Mouse (Mus musculus) urinary bladder, postnatal 25 days (tissue): ENCODE measurements around the gene Ndufc2.

Source experiments
- DNase-seq: peaks from one replicate; pipeline ENCODE4 v3.0.0; 2022; ENCODE audit warnings: low spot score

The Ndufc2 gene

DNA sequence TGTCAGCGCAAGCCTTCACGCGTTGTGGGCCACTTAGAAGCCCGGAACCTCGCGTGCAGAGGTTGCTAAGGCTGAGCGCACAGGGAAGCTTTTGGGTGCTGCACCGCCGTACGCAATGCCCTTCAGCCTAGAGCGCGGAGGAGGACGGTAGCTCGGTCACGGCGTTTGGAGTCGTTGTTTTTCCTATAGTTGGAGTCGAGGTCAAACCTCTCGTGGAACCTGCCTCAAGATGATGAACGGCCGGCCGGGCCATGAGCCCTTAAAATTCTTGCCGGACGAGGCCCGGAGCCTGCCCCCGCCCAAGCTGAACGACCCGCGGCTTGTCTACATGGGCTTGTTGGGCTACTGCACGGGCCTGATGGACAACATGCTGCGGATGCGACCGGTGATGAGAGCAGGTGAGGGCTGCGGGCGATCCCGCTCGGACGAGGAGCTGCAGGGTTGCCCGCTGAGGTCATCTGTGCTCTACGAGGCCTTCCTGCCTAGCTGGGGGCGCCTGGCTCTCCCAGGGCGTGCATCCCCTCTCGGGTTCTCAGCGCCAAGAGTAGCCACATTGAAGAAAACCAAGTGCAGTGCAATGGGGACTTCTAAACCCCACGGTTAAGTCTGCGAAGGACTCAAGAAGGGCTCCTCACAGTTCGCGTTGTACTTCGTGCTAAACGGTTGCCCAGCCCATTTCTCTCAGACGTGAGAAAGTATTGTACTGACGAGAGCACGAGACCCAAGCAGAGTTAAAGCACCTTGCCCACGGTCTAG is at the start of gene Ndufc2:
Gene Ndufc2 (plus strand): TSS at position 44 of the 756 bp plus-strand sequence.
- peak; percentile 67 for DNase-seq

DNA sequence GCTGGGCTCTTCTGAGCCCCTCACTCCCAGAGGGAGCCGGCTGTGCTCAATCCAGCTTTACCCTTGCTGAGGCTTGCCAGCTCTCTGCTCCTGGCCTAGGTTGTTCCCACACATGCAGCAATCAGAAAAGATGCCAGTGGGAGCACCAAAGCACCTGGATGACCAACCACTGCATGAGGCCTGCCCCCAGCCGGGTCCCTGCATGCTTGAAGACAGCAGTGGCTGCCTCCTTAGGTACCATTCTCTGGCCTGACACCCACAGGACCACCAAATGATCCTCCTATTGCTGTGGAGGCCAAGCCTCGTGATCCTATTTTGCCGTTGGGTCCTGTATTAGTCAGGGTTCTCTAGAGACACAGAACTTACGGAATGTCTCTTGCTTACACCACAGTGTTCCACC is 48.9 kb upstream of the Ndufc2 start:
- no peak for DNase-seq

DNA sequence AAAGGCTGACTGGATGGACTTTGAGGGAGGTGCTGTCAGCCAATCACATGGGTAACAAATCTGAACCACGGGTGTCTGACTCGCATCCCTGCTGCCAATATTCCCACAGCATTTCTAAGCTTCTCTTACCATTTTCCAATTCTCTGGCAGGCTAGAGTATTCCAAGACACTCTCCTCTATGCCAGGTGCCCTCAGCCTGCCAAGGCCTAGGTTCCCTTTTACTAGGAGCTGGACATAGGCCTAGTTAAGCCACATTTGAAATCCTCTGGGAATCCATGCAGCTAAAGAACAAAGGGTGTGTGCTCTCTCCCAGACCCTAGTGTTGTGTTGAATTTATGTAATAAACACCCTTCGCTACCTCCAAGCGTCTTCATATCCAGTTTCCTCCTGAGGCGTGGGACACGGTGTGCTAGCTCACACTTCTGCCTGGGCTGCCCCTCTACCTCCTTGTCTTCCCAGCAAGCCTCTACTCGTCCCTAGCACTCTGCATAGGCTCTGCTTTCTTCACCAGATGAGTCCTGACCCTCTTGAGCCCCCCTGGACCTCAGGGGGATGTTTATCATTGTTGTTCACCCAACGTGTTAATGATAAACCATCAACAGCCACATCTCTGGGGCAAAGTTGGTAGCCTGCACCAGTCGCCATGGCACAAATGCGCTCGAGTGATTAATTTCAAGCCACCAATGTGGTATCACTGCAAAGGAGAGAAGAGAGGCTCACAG is 47.9 kb upstream of the Ndufc2 start:
- no peak for DNase-seq

DNA sequence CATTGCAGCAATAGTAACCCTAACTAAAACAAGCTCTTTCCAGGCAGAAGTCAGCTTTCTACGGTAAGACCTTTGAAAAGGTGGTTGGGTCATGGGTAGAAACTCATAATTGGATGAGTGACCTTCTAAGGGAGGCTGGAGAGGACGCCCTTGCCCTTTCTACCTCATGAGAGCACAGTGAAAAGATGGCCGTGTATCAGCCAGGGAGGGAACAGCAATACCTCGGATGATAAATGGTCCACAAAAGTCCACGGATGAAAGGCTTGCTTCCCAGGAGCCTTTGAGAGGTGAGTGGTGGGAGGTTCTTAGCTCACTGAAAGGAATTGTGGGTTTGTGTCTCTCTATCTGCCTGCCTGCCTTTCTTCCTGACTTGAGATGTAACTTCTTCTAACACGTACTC is 46.4 kb upstream of the Ndufc2 start:
- DNase-seq = no peak

DNA sequence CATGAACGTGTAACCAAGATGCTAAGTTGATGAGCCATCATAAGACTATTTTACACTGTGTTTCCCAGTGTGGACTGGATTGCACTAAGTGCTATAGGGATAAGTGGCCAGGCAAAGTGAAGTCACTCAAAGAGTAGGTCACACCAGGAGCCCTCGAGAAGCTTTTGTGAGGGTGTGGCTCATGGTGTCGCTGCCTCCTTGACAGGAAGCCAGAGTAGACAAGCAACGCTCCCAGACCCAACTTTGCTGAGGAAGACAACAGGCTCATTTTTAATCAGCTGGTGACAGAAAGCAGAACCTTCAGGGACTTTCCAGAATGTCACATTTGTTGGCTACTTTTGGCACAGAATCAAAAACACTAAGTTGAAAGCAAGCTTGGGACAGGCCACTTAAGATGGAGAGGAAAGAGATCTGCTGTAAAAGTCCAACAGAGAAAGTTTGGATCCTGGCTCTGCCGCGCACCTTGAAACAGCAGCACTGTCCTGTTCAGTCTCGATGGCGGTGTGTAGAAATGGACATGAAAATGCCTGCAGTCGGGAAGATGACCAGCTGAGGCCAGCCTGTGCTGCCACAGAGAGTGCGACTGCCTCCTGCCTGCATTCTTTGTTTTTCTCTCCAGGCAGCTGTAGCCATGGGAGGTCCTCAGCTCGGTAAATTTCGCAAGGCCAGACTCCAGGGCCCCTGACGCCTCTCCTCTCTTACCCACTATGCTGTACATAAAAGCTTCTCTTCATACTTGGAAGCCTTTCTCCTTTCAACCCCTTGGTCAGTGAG is 44.5 kb upstream of the Ndufc2 start:
- DNase-seq = no peak

DNA sequence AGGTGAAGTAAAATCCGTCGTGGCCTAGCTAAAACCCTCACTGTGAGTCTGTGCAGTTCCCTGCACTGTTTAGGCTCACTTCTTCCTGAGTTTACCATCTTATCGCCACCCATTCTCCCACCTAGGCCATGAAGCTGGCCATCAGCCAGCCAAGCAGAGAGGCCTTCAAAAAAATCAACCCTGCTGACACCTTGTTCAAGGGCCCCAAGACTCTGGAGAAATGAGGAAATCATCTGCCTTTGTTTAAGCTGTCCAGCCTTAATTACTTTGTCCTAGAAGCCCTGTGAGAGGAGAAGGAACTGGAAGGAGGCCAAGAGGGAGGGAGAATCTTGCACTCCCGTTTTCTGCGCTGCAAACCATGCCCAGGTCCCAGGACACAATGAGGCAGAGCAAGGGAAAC is 43.5 kb upstream of the Ndufc2 start:
- DNase-seq = no peak

DNA sequence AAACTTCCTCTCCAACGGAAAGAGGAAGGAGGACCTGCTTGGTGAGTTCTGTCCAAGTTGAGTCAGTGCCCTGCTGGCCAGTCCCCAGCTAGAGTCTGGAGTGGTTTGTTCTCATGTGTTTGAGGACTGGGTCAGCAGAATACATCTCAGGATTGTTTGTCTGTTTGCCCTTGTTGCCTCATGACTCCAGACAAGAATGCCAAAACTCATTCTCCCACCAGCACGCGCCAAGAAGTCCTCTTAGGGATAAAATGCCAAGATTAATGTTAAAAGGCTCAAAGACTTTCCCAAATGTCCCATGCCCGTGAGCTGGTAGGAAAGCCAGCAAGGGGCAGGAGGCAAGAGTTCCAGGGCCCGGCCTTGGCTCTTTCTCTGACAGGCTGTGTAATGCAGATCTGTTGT is 42.9 kb upstream of the Ndufc2 start:
- DNase-seq = no peak

DNA sequence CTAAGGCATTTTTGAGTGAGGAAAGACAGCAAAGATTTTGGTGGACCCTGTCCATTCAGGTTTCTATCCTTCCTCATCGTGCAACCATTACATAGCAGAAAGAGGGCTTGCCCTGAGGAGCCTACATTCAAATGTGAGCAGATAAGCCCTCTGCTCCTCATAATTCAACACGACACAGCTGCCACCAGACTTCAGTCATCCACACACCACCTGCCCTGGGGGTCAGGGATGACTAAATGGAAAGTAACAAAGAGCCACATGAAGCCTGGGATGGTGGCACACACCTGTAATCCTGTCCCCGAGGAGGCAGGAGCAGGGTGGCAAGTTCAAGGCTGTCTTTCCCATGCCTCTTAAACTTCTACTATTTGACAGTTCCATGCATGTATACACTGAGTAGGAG is 42.0 kb upstream of the Ndufc2 start:
- no peak for DNase-seq

DNA sequence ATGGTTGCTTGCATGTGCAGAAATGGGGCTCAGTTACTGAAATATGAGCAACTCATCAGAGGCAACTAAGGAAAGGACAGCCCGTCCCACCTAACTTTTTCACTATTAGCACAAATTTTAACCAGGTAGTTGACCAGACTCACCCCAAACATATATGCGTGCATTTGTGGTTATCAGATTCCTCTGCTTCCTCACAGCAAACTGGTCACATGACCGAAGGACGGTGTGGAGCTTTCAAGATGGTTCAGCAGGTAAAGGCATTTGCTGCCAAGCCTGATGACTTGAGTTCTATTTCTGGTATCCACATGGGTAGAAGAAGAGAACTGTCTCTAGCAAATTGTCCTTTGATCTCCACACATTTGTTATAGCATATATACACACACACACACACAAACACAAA is 41.5 kb upstream of the Ndufc2 start:
- DNase-seq = no peak

DNA sequence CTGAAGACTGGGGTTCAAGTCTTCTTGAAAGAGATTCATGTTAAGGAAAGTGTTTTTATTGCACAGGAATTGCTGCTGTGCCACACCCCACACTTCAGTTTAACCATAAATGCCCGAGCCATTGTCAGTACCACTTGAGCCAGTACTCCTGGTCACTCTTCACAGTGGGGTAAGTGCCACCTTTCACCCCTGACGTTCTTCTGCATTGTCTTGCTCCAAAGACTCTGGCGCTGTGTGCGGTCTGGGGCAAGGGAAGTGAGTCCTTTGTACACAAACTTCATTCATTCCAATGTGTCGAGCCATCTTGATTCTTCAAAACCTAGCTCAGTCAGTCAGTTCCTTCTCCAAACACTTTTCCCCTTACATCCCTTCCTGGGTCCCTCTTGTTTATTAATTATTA is 39.6 kb upstream of the Ndufc2 start:
- no peak for DNase-seq

DNA sequence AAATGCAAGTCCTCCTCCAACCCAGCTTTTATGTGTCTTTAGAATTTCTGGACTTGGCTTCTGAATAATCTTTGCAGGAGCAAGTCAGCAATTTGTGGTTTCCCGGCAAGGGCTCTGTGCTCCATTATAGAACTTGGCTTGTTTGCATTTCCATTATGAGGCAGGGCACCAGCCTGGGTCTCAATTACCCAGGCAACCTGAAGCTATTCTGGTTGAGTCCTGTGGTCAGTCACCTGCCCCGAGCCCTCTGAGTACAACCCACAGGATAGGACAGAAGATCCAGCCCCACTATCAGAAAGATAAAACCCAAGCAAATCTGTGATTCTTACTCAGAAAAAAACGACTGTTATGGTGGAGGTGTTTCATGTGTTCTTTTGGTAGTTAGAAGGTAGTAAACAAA is 38.8 kb upstream of the Ndufc2 start:
- DNase-seq = no peak

DNA sequence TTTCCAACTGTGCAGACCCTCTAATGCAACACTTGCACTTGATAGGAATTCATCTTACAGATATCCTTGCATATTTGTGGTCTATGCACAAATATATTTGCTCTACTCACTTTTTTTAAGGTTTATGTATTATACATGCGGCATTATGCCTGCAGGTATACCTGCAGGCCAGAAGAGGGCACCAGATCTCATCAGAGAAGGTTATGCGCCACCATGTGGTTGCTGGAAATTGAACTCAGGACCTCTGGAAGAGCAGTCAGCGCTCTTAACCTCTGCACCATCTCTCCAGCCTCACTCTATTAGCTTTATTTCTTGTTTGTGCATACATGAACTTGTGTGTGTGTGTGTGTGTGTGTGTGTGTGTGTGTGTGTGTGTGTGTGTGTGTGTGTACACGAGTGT is 38.3 kb upstream of the Ndufc2 start:
- no peak for DNase-seq

DNA sequence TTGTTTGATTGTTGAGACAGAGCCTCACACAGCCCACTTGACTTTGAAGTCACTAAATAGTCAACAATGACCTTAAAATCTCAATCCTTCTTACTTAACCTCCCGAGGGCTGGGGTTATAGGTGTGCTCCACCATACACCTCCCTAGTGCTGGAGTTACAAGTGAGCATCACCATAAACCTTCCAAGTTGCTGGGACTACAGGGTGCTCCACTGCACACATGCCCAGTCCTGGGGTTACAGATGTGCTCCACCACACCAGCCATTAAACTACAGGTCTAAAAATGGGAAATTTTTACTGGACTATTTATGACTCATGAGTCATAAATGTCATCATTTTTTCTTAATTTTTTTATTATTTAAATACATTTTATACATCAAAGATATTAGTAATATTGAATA is 33.9 kb upstream of the Ndufc2 start:
- DNase-seq = no peak

DNA sequence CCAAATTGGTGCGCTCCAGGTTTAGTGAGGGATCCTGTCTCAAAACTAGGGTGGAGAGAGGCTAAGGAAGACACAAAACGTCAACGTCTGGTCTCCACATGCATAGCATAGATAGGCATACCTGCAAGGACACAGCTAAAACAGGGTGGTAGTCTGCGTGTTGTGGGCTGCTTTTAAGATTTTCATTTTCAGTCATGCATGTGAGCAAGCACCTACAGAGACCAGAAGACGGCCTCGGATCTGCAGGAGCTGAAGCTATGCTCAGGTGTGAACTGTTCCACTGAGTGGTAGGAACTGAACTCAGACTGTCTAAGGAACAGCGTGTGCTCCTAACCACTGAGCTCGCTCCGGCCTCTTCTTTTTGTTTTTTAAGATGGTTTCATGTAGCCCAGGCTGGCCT is 24.7 kb upstream of the Ndufc2 start:
- DNase-seq = no peak

DNA sequence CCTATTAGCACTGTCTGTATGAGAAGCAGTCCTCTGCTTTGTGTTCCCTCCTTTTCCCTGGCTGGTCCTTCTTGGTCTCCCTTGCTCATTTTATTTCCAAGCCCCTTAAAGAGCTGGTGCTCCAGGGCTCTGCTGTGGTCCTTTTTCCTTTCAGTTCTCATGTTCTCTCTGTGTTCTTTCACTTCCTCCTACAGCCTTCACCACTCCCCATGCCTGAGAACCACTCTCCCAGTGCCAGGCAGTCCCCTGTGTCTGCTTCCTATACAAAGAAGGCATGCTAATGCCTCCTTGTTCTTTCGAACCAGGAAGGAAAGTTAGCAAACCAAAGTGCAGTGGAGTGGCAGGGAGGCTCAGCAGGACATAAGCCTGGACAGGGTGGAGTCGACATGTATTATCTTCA is 23.9 kb upstream of the Ndufc2 start:
- no peak for DNase-seq

DNA sequence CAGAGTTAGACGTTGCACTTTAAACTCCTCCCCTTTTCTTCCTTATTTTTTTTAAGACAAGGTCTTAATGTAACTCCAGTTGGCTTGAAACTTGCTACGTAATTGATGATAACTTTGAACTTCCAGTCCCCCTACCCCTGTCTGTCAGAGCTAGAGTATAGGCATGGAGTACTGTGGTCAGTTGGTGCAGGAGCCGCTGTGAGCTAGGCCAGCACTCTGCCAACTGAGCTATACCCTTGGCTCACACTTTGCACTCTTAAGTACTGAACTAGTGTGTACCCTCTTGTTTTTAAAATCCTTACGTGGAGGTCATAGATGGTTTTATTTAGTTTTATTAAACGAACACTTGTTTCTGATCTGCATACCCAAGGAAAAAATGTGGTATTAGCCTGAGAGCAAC is 20.5 kb upstream of the Ndufc2 start:
- DNase-seq = no peak

DNA sequence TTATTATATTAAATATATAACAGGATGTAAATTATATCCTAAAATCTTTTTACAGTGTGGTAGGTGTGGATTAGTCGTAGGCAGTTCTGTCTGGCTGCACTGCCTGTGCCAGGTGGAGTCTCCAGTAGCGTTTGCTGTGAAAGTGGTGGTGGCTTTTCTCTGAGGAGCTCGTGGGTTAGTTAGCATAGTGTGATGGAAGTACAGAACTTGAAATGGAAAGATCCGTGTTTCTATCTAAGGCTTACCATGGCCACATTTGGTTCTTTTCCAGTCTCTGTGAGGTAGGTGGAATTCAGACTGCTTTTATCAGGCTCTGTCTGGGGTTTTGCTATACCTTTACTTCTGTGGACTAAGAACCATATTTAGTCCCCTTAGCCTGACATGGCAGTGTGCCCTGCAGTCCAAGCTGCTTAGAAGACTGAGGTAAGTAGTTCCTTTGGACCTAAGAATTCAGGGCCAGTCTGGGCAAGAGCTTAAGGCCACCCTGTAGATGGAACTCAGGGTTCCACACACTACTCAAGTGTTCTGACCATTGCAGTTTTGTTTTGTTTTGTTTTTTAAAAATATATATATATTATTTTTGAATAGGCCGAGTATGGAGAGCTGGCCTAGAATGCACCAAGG is 19.2 kb upstream of the Ndufc2 start:
- DNase-seq = no peak

DNA sequence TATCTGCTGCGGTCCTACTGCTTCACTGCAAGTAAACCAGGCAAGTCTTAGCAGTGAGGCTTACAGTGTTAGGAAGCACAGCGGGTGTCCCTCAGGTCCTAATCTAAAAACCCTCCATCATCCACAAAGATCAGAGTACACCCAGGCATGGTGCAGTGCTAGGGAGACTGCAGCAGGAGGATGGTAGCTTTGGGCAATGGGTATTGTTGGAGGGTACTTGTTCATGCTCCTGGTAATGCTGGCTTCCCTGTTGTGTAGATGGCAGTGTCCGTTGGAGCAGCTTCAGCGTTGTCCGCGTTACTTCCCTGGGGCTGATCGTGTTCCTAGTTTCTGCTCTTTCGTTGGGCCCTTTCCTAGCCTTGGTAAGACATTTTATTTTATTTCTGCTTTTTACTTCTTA is 17.1 kb upstream of the Ndufc2 start:
- no peak for DNase-seq

DNA sequence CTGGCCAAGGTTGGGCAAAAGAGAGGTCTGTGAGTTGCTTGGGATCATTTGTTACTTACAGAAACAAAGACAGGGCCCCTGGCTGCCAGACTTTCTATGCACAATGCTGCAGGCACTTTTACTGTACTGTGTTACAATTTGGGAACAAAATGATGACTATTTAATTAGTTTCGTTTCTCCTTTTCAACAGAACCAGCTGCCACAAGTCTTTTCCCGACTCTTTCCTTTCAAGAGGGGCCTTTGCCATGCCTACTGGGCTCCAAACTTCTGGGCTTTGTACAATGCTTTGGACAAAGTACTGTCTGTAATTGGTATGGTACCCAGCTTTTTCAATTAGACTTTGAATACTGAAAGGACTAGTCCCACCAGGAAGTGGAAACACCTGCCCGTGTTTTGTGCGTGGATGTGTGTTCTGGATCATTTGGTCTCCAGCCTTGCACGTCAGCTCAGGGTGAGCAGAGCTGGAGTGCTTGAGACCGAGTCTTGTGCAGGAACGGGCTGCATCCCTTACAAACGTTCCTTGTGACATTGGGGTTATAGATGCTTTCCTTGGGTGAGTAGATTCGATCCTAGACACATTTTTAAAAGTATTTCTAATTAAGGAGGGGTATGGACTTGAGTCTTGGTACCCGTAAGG is 16.2 kb upstream of the Ndufc2 start:
- no peak for DNase-seq

DNA sequence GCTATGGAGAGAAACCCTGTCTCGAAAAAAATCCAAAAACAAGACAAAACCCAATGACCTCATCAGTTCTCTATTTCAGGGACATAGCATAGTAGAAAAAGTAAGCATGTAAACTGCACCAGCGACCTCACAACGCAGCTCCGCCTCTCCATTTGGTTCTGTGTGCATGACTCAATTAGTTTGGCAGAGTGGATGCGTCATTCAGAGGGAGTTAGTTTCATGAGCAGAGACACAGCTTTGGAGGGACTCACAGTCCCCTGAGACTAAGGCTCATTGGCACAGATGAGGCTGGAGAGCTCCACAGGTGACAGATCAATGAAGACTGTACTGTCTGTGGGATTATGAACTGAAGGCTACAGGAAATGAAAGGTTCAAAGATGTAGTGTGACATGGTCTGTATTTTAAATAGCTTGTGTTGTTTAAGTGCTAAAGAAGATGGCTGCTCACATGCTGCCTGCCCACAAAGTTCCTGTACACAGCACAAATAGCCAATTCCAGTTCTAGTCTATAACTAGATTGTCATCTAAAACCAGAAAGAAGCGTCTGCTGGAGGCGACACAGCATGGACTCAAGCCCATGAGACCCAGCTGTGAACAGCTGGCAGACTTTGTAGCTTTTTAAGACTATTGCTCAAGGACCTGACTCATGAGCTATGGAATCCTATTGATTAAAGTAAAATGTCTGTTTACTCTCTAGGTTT is 13.5 kb upstream of the Ndufc2 start:
- DNase-seq = no peak

DNA sequence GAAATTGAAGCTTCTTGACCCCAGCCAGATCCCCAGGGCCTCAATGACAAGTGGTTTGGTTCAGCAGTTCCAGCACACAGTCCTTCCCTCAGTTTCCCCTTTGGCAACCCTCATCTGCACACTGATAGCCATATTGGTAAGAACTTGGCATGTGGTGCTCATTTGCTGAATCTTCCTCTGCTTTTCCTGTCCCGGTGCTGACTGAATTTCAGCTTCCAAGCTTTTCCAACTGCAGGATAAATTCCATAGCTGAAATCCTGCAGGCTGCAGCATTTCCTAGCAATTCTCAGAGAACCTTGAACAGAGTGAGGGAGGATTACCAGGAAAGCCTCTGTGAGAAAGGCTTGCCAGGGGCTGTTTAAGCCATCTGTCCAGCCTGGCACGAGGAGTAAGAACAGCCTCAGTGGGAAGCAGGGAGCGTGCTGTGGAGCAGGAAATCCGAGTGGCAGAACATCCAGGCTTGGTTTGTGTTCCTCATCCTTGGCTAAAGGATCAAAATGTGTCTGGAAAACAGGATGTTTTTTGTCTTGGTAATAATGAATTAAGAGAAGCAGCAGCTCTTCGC is 12.9 kb upstream of the Ndufc2 start:
- no peak for DNase-seq
